Mouse (Mus musculus): ENCODE results near the gene Trappc10.
A peak's percentile ranks its signal among the peaks of the same experiment; 100 is the strongest.

Trappc10 gene

DNA sequence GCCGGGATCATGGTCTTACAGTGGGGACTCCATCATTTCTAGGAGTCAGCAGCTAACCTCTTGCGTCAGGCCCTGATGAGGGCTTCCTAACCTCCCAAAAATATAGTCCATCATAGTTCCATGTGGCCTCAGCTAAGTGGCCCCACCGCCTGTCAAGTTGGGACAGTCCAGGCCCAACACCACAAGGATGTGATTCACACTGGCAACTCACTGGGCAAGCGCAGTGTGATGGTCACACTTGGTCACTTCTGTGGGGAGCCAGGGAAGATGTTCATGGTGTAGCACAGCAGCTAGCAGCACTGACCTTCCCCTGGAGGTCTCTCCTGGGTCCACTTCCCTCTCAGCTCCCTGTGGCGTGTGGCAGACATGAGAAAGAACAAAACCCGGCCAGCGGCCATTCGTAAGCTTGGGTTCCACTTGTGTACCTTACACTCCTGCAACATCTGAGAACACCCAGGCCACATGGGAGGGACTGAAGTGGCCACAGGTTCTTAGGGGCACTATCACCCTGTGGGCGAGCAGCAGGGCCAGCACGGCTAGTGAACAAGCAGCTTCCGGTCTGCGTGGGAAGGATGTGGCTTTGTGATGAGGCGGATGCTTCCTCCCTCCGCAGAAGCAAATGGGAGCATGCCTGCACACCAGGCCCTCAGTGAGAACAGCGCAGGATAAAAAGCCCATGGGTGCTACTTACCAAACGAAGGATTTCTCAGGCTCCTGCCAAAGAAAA, 83.9 kb downstream of the Trappc10 start:
- DNase-seq (ENCODE audit: low spot score in 2 of 2), result no peak

DNA sequence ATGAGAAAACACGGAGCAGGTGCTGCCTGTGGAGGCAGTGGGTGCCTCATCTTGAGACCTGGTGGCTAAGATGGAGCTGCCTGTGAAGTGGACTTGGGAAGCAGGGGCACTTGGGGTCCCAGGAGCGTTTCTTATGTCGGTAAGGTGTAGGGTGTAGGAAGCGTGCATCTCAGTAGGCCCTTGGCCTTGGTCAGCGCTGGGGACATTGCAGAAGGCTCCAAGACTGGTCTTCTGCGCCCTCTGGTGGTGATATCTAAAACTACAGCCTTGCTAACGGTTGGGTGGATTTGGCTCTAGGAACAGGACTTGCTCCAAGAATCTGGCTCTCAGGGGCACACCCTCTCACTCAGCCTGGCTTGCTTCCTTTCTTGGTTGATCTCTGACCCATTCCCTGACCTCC, 84.5 kb downstream of the Trappc10 start:
- DNase-seq (ENCODE audit: low spot score in 2 of 2), result peak; percentile 75 to 86

DNA sequence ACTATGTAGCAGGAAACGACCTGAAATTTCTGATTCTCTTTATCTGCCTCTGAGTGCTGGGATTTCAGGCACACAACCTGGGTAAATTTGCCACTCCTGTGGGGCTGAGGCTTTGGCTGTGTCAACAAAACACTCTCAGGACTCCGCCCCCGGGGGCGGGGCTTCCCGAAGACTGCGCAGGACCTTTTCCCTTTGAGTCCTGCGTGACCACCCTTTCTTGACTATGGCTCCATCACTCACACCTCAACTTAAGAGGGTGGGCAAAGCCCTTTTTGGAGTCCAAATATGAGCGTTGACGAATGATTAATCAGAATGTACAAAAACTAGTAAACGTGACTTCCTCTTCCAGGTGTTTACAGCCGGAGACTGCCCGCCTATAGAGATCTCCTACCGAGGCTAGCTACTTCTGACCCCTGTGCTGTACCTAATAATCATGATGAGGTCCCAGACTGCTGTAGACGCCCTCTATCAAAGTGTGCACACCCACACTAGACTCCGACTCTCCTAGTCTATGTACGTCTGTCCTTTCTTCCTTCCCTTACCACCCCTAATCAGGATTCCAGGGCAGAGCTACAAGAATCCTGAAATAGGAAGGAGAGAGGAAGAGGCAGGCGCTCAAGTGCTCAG, 85.1 kb downstream of the Trappc10 start:
- peak in 1 of 2 experiments; percentile 54 for DNase-seq (ENCODE audit: low spot score in 2 of 2)

DNA sequence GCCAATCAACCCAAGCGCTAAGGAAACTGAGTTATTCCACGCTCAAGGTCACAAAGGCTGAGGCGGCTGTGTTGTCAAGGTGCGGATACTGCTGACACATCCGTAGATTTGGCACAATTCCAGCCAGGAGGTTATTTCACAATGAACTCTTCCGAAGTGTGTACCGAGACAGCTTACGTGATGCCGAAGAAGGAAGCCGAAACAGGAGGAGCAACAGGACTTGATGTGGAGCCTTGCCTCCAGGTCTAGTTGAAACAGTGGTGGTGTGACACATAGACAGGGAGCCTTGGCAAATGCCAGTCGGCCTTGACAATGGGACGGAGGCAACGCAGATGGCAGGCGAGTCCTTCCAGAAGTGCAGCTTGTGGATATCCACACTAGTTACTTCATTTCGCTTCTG, 86.4 kb downstream of the Trappc10 start:
- no peak for DNase-seq (ENCODE audit: low spot score in 2 of 2)

DNA sequence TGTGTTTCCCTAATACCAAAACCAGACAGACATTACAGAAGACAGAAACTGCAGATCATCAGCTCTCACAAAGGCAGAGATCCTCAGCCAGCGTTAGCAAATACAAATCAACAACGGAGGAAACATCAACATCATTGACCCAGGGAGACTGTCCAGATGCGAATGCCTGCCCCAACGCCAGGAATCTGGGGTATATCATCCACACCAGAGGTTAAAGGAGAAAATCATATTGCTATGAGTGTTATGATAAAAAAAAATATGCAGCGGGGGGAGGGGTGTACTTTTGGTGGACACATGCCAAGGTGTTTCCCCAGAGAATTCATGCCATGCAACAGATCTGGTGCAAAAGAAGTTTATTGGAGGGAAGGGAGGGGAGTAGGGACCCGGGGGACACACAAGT, 87.5 kb downstream of the Trappc10 start:
- no peak for DNase-seq (ENCODE audit: low spot score in 2 of 2)

DNA sequence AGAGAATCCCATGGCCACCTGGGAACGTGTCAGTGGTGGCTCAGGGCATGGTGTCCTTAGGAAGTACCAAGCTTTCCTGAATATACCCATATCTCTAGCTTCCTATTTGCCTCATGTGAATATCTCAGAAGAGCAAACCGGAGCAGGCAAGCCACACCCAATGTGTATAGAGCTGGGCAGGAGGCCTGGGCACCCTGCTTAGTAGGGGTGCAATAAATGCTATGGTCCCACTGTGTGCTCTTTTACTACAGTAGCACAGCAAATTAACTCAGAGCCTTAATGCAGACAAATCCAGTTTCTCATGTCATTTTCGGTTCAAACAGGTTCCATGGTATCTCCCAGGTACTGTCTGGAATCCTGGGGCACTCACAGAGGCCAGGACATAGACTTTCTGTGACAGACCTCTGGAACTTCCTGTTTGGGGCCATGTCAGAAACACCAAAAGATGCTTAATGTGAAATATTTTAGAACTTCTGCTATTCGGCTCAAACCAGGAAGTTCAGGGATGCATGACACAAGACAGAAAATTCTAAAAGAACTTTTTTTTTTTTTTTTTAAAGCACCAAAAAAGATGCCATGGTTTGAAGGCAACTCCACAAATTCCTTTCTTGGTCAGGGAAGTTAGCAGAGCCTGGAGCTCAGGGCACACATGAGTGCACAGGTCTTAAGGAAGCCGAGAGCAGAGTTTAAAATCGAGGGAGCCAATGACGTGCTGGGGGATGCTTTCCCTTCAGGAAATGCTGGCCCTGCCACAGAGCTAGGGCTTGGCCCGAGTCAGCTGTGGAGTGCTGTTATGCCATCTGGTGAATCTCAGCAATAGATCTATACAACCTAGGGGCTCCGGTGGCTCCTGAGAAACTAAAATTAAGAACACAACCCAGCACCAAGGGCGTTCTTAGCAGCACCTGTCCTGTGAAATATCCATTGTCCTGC, 95.3 kb downstream of the Trappc10 start:
- DNase-seq (ENCODE audit: low spot score in 2 of 2), result no peak

DNA sequence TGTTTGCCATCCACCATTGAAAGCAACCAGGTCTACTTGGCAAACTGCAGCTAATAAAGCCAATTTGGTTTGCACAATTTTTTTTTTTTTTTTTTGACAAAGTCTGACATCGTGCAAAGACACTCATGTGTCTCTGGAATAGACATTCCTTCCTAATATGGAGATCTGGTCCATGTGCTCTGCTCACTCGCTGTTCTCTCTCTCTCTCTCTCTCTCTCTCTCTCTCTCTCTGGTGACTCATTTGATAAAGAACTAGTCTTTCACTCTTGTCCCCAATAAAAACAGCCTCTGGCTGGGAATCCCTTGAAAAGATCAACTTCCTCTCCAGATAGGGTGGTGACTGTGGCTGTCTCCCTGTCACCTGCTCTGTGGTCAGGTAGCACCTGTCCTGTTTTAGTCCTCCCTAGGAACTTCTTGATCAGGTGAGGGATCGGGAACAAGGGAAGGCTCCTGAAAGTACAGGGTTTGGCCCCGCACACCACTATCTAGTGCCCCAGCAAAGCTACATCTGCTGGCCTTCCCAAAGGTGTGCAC, 96.5 kb downstream of the Trappc10 start:
- DNase-seq (ENCODE audit: low spot score in 2 of 2), result no peak

DNA sequence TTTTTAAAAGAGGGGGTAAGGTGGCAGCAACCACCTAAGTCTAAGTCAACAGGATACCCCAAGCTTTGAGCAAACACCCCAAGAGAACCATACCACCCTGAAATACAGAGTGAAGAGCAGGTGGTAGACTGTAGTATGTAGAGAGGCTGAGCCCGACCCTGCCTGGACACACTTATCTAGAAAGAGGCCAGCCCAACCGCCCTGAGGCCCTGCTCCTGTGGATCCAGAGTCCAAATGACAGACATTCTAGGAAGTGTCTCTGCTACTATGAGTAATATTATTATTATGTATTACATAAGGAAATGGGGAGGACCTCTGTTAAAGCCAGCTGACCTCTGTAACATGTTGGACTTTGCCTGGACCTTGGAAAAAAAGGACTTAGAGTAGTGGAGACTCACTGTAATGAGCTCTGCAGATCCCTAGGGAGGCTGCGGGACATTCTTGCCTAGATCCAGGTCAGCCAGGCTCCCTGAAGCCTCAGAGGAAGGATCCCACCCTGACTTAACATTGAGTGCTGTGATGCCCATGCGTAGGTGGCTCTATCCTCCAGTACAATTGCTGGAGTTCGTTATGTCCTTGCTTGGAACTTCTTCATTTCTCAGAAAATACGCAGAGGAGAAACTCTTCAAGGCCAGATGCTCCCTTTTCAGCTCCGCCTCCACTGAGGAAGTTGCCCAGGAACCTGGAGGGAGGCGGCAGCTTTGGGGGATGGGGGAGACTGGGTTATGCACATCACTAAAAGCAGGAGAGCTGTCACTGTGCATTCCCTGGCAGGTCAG, 100.5 kb downstream of the Trappc10 start:
- no peak for DNase-seq (ENCODE audit: low spot score in 2 of 2)

DNA sequence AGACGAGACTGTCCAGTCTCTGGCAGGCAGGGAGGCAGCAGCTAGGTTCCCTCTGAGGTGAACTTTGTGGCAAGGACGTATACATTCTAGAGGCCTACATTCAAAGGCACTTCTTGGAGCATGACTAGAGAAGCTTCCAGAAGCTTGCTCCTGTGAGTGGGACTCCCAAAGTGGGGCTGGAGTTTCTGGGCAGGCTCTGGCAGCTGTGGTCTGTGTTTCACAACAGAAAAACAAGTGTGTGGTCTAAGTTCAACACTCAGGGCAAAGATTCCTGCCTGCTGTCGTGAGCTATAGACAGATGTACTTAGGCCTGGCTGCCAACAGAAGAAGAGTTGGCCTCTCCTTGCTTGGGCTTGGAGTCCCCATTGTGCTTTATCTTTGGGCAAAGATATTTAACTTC, 103.6 kb downstream of the Trappc10 start:
- no peak for DNase-seq (ENCODE audit: low spot score in 2 of 2)

DNA sequence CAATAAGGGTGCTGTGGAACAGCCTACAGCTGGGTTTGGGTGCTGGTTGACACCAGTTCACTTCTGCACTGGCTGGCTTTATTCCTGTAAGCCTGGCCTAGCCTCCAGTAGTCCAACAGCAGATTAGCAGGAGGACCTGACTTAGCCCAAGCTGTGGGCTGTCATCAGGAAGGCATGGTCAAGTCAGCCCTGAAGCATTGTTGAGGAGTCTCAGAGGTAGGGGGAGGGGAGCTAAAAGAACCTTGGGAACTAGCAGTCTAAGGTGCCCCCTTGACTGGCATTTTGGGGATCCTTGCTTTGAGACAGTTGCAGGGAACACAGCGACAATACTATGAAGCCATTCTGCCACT, 104.2 kb downstream of the Trappc10 start:
- DNase-seq (ENCODE audit: low spot score in 2 of 2), result no peak

DNA sequence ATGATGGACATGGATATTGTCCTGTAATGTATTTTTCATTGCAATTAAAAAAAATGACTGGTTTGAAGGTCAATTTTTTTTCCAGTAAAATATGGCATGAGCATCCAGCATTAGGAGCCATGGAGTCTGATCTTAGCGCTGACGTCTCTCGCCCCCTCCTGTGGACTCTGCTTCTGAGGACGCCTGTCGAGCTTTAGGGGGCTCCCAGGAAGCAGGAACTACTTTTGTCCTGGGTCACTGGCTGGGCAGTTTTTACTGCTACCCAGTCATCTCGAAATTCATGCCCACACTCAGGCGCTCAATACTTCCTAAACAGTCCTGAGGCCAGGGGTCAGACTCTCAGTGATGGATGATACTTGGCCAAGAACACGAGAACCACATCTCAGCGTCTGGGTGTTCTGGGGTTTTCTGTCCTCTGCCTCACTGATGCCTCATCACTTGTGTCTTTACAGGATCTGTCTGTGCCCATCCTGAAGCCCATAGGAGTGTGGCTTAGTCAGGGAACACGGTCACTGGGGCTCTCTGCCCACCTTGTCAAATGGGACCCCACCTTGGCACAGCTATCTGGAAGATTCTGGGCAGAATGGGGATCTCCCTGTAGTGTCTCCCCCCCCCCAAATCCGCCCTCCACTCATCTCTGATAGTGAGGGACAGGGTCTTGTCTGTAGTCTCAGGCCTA, 104.7 kb downstream of the Trappc10 start:
- DNase-seq (ENCODE audit: low spot score in 2 of 2), result no peak

DNA sequence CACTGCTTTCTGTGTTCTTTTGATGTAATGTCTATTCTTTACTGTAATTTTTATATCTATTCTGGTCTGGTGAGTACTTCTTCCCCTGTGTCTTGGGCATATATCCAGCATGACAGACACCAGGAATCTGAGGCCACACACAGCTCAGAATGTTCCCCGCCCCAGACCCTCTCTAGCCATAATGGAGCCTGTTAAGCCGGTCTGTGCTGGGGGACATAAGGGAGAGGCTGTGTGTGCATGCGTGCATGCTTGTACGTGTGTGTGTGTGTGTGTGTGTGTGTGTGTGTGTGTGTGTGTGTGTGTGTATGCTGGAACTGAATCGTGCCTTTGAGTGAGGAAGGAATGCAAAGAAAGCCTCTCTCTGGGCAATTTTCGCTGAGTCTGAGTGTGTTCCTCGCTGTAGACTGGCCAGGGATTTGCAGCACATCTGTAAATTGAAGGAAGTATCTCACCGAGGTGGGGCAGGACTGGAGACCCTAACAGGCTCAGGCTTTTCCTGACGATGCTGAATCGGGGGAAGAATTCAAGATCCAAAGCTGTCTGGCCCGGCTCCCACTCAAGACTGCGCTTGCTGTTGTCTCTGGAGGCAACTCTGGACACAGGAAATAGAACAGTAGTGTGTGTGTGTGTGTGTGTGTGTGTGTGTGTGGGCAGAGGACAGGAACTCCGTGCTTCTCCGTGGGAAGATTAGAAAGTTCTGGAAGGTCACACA, 105.5 kb downstream of the Trappc10 start:
- DNase-seq (ENCODE audit: low spot score in 2 of 2), result peak in 1 of 2 experiments; percentile 72

DNA sequence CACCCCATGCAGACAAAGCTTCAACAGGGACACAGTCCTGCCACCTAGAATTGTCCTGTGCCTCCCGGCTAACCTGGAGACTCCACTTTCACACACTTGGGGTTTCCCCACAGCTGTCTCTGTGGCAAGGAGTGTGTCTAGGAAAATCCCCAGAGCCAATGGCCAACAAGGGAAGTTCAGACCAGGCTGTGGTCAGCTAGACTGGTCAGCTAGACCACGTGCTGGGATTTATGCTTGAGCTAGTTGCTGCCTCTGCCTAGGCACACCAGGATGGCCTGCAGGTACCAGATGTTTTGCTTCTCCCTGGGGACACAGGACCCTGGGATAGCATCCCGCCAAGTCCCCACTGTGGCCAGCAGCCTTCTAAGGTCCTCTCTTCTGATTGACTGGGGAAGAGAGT, 107.2 kb downstream of the Trappc10 start:
- no peak for DNase-seq (ENCODE audit: low spot score in 2 of 2)

Measured in urinary bladder, postnatal 4 days (tissue).